Mouse (Mus musculus): Measurements from ENCODE around the gene Gm47996. TPM values are rescaled to one million over a fixed set of nuclear protein-coding genes. Genes with fewer than 3 reads are reported as not detected.

The Gm47996 gene
- total and polyA plus RNA-seq, 3 experiments: not detected

DNA sequence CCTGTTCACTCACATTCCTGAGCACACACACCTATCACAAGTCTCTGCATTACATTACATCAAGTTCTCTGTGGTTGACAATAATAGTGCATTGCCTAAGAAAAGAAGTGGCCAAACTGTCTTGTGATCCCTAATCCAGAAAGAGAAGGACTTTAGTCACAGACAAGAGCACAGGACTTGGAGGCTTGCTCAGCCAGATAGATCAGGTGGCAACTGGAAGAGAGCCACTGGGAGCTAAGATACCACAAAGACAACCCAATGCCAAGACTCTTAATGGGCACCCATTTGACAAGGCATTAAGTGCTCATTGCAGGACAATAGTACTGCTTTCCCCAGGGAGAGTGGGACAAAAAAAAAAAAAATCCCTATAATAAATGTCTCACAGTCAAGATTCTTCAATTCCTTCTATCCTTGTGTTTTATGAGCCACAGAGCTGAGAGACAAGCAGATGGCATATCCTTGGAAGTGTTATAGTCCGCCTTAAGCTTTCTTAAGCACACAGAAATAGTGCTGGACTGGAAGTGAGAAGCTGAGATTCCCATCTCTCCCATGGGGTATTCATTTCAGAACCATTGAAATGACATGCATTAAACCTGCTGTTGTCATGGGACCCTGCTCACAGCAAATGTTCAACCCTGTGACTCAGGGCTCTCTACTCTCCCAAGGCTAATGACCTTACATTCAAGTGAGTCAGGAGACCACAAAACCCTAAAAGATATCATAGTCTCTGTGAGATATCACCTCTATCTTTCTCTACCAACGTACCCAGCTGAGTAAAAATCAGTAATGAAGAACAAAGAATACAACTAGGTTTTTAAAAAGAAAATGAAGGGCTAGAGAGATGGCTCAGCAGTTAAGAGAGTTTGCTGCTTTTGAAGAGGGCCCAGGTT, 38.1 kb upstream of the Gm47996 start:
- peak; percentile 71 for DNase-seq (ENCODE audit: low read depth, low spot score)
- no peaks in the 10 kb centered on the region for H3K79me2 ChIP-seq (ENCODE audit: control insufficient read depth, insufficient read depth, low read length, poor library complexity)
- peaks cover 30 to 40% of the 10 kb centered on the region in 2 experiments for H3K4me1 ChIP-seq (ENCODE audit: control insufficient read depth in 1 of 2, insufficient read depth in 2 of 2, low read length in 2 of 2)
- H3K36me3 ChIP-seq (ENCODE audit: control insufficient read depth in 1 of 2, insufficient read depth in 2 of 2, low read length in 2 of 2): peaks cover 0 to 36% of the 10 kb centered on the region in 2 experiments; a peak in 2 of 4 replicates
- no peak overlapping the region for H3K9ac ChIP-seq (ENCODE audit: control insufficient read depth, low read depth, low read length, poor library complexity, severe bottlenecking)
- H3K27me3 ChIP-seq (ENCODE audit: control insufficient read depth in 1 of 2, insufficient read depth in 2 of 2, low read length in 2 of 2): no peaks in the 10 kb centered on the region
- H3K27ac ChIP-seq (ENCODE audit: control insufficient read depth, low read depth, low read length): peak overlapping the region; percentile 69
- no peak overlapping the region for H3K4me3 ChIP-seq (ENCODE audit: control insufficient read depth in 1 of 2, insufficient read depth in 1 of 2, low read depth in 2 of 2, low read length in 2 of 2)
- H3K9me3 ChIP-seq (replicated peaks; ENCODE audit: insufficient read depth, low read length): no peaks in the 10 kb centered on the region
- peak; percentile 89 for TF ChIP-seq GATA1 (IDR thresholded peaks at IDR 0.05; ENCODE audit: low read depth, low read length)
- TF ChIP-seq ZMIZ1 (IDR thresholded peaks at IDR 0.05; ENCODE audit: low read depth, low read length): no peak
- no peak for TF ChIP-seq UBTF (IDR thresholded peaks at IDR 0.05; ENCODE audit: borderline replicate concordance, insufficient read depth, low read depth, low read length)
- TF ChIP-seq CTCF (IDR thresholded peaks at IDR 0.05 in 2 of 3, conservative IDR thresholded peaks at IDR 0.05 in 1 of 3; ENCODE audit: control insufficient read depth in 1 of 3, insufficient read depth in 1 of 3, low read depth in 2 of 3, low read length in 3 of 3, poor library complexity in 1 of 3, severe bottlenecking in 1 of 3): no peak
- no peak for TF ChIP-seq E2F4 (IDR thresholded peaks at IDR 0.05; ENCODE audit: borderline replicate concordance, low read depth, low read length)
- TF ChIP-seq NELFE (IDR thresholded peaks at IDR 0.05; ENCODE audit: low read depth, low read length): no peak
- TF ChIP-seq USF2 (IDR thresholded peaks at IDR 0.05; ENCODE audit: borderline replicate concordance in 1 of 2, insufficient read depth in 1 of 2, low read depth in 1 of 2, low read length in 2 of 2): no peak
- TF ChIP-seq MYB (IDR thresholded peaks at IDR 0.05; ENCODE audit: low read depth, low read length): 0 out of 2 replicates have a peak, but pooled peaks have one; percentile 32
- no peak for TF ChIP-seq POLR2A (IDR thresholded peaks at IDR 0.05; ENCODE audit: control insufficient read depth in 1 of 2, insufficient read depth in 1 of 2, low read depth in 1 of 2, low read length in 2 of 2, poor library complexity in 1 of 2)
- no peak for TF ChIP-seq ZC3H11A (IDR thresholded peaks at IDR 0.05; ENCODE audit: low read depth, low read length)
- 0 out of 2 replicates have a peak, but pooled peaks have one; percentile 8 for TF ChIP-seq ZNF384 (IDR thresholded peaks at IDR 0.05; ENCODE audit: low read depth, low read length)
- no peak for TF ChIP-seq POLR2AphosphoS2 (IDR thresholded peaks at IDR 0.05; ENCODE audit: low read length)
- TF ChIP-seq TCF12 (IDR thresholded peaks at IDR 0.05; ENCODE audit: low read depth, low read length): peak; percentile 83
- no peak for TF ChIP-seq KAT2A (conservative IDR thresholded peaks at IDR 0.05; ENCODE audit: low read depth, low read length)
- TF ChIP-seq ETS1 (IDR thresholded peaks at IDR 0.05; ENCODE audit: low read depth, low read length): peak; percentile 97
- peak; percentile 74 to 80; a peak in 3 of 4 replicates for TF ChIP-seq EP300 (IDR thresholded peaks at IDR 0.05; ENCODE audit: low read depth in 1 of 2, low read length in 2 of 2)
- no peak for TF ChIP-seq MAZ (IDR thresholded peaks at IDR 0.05; ENCODE audit: low read depth, low read length)
- TF ChIP-seq RCOR1 (IDR thresholded peaks at IDR 0.05; ENCODE audit: low read depth, low read length): peak; percentile 83
- no peak for TF ChIP-seq TBP (IDR thresholded peaks at IDR 0.05; ENCODE audit: low read depth, low read length)
- TF ChIP-seq SMC3 (IDR thresholded peaks at IDR 0.05; ENCODE audit: low read depth, low read length): no peak
- no peak for TF ChIP-seq ELF1 (IDR thresholded peaks at IDR 0.05; ENCODE audit: low read depth, low read length)
- 0 out of 2 replicates have a peak, but pooled peaks have one; percentile 18 for TF ChIP-seq JUND (IDR thresholded peaks at IDR 0.05; ENCODE audit: low read depth, low read length)
- TF ChIP-seq MEF2A (IDR thresholded peaks at IDR 0.05; ENCODE audit: extremely low read depth, insufficient replicate concordance, low read depth, low read length, poor library complexity, severe bottlenecking): no peak
- peak; percentile 43; the same call in 1 of the 2 replicates for TF ChIP-seq MXI1 (IDR thresholded peaks at IDR 0.05; ENCODE audit: low read depth, low read length)
- no peak for TF ChIP-seq CHD2 (IDR thresholded peaks at IDR 0.05; ENCODE audit: low read length)
- no peak for TF ChIP-seq NRF1 (IDR thresholded peaks at IDR 0.05; ENCODE audit: insufficient read depth, low read depth, low read length, poor library complexity, severe bottlenecking)
- TF ChIP-seq POLR2AphosphoS5 (IDR thresholded peaks at IDR 0.05; ENCODE audit: borderline replicate concordance, low read depth, low read length): no peak
- TF ChIP-seq SIN3A (IDR thresholded peaks at IDR 0.05; ENCODE audit: low read length): peak; percentile 69
- no peak for TF ChIP-seq TAL1 (IDR thresholded peaks at IDR 0.05; ENCODE audit: low read length)
- TF ChIP-seq BHLHE40 (IDR thresholded peaks at IDR 0.05; ENCODE audit: borderline replicate concordance, low read depth, low read length): peak; percentile 68; the same call in 1 of the 2 replicates
- TF ChIP-seq CHD1 (IDR thresholded peaks at IDR 0.05; ENCODE audit: low read depth, low read length): no peak
- TF ChIP-seq ZKSCAN1 (IDR thresholded peaks at IDR 0.05; ENCODE audit: low read depth, low read length): no peak
- no peak for TF ChIP-seq GABPA (IDR thresholded peaks at IDR 0.05; ENCODE audit: low read depth, low read length)
- no peak for TF ChIP-seq MAX (IDR thresholded peaks at IDR 0.05; ENCODE audit: low read length)
- 0 out of 2 replicates have a peak, but pooled peaks have one; percentile 53 for TF ChIP-seq MAFK (IDR thresholded peaks at IDR 0.05; ENCODE audit: borderline replicate concordance, low read depth, low read length)

All from MEL (cell line).